9 mouse cellular contexts compared by ENCODE assay signal in the genomic region with DNA sequence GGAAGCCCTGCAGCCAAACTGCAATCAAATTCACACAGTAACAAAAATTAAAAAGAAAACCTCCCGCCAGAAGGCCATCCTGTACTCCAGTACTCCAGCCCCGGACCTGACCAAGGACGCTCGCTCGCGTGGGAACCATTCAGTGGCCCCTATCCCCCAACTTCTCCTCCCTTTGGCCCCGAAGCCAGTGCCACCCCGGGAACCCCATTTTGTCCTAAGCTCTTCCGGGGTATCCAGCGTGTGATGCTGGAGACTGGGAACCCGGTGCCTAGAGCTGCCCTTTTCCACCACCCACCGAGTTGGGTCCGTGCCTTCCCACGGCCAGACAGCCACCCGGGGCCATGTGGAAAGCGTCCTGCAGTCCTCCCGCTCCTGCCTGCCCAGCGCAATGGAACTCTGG. TPM values are rescaled to one million over a fixed set of nuclear protein-coding genes. Genes with fewer than 3 reads are reported as not detected.
DNase-seq lines count a peak whose midpoint lies in the region; ATAC-seq and TF ChIP-seq lines count a peak whose summit lies in the region.
"Not testable (repeated sequence)": the region's sequence is repeated elsewhere in the genome, so short reads cannot be mapped to it uniquely, and the experiment has no call there.
"Had no signal": no experiment of that assay in that cellular context is flagged by ENCODE, and none has a peak within 500 bp of the region (broad histone marks: within the 10 kb centered on the region; RNA-seq: fewer than 3 reads in every experiment).

No protein-coding gene starts in this region.

- H3K27ac ChIP-seq in embryonic facial prominence, embryonic 10.5 days (replicated peaks); heart, embryonic 10.5 days; lung, embryonic 16.5 days (ENCODE audit: low read length); olfactory bulb, adult 2 months (ENCODE audit: insufficient read depth, low read depth, low read length): not testable (repeated sequence)

- not testable (repeated sequence) for H3K9me3 ChIP-seq in embryonic facial prominence, embryonic 10.5 days; heart, embryonic 10.5 days; lung, embryonic 16.5 days (ENCODE audit: control insufficient read depth, low read length)

- ATAC-seq in lung, embryonic 16.5 days (ENCODE audit: low read depth): not testable (repeated sequence)

- 0 out of 2 replicates have a peak overlapping the region, but pooled peaks have one; percentile 27 for H3K4me2 ChIP-seq in lung, embryonic 16.5 days (ENCODE audit: low read depth, low read length)

- peak; percentile 14 for DNase-seq in adrenal gland, adult 8-10 months
- not testable (repeated sequence) for DNase-seq in embryonic facial prominence, embryonic 10.5 days (ENCODE audit: low spot score); heart, embryonic 10.5 days (ENCODE audit: low spot score)
- DNase-seq in kidney, adult 18-20 months: peak; percentile 28
- peak; percentile 14 to 26 for DNase-seq in left cerebral cortex, adult 8-10 months (ENCODE audit: low spot score in 2 of 2)
- DNase-seq in urinary bladder, postnatal 14 days (ENCODE audit: low spot score): peak; percentile 6

- not testable (repeated sequence) for H3K4me1 ChIP-seq in embryonic facial prominence, embryonic 10.5 days; heart, embryonic 10.5 days; lung, embryonic 16.5 days (replicated peaks; ENCODE audit: control insufficient read depth, insufficient read depth, low read length); olfactory bulb, adult 2 months (ENCODE audit: control insufficient read depth, insufficient read depth, low read length)

- H3K27me3 ChIP-seq in embryonic facial prominence, embryonic 10.5 days (replicated peaks; ENCODE audit: low read depth, poor library complexity, severe bottlenecking); heart, embryonic 10.5 days (ENCODE audit: insufficient read depth, poor library complexity, severe bottlenecking); lung, embryonic 16.5 days (ENCODE audit: control insufficient read depth, insufficient read depth, low read depth, low read length): not testable (repeated sequence)

- H3K9ac ChIP-seq in lung, embryonic 16.5 days (ENCODE audit: low read length): peak overlapping the region; percentile 53; the same call in 1 of the 2 replicates

- TF ChIP-seq POLR2A in olfactory bulb, adult 2 months (IDR thresholded peaks at IDR 0.05; ENCODE audit: insufficient read depth, low read depth, low read length): not testable (repeated sequence)

- H3K36me3 ChIP-seq in embryonic facial prominence, embryonic 10.5 days (replicated peaks); heart, embryonic 10.5 days; lung, embryonic 16.5 days (ENCODE audit: control insufficient read depth, insufficient read depth, low read length): not testable (repeated sequence)

- TF ChIP-seq CTCF in olfactory bulb, adult 2 months (IDR thresholded peaks at IDR 0.05; ENCODE audit: insufficient read depth, low read depth, low read length): not testable (repeated sequence)

- H3K4me3 ChIP-seq in embryonic facial prominence, embryonic 10.5 days: peak overlapping the region; percentile 60
- H3K4me3 ChIP-seq in heart, embryonic 10.5 days: peak overlapping the region; percentile 55
- peak overlapping the region; percentile 50 for H3K4me3 ChIP-seq in lung, embryonic 16.5 days (ENCODE audit: low read length)
- H3K4me3 ChIP-seq in olfactory bulb, adult 2 months (ENCODE audit: insufficient read depth, low read depth, low read length): peak overlapping the region; percentile 62

- WGBS in embryonic facial prominence, embryonic 10.5 days: under 1% methylated on average over 18 of the region's 18 CpGs
- WGBS in heart, embryonic 10.5 days: 1% methylated on average over 18 of the region's 18 CpGs
- WGBS in lung, embryonic 16.5 days: under 1% methylated on average over 18 of the region's 18 CpGs
- under 1% methylated on average over 18 of the region's 18 CpGs for WGBS in olfactory bulb, adult 2 months

RNA-seq across cellular contexts. Expression of gene Gm14326, which starts 0.4 kb away (rescaled TPM):
- 10 to 100 TPM; 31.9 to 43.2 (median 36.3) TPM for total RNA-seq in adrenal gland, adult 8-10 months (2022)
- 16.7 and 22.3 TPM in 2 replicates for polyA plus RNA-seq in embryonic facial prominence, embryonic 10.5 days (2016; fragmentation: Nextera tagmentation; extraction: Ambion mirVana)
- polyA plus RNA-seq in heart, embryonic 10.5 days (2016; fragmentation: Nextera tagmentation; extraction: Ambion mirVana): 19.8 and 24.4 TPM in 2 replicates
- 10 to 100 TPM; 42.3 to 69.7 (median 64.9) TPM for total RNA-seq in left cerebral cortex, adult 8-10 months (2022)
- polyA plus RNA-seq in lung, embryonic 16.5 days (2015; fragmentation: Nextera tagmentation; extraction: Ambion mirVana): 19.1 and 20.2 TPM in 2 replicates
- polyA plus RNA-seq in olfactory bulb, adult 2 months (2012; ENCODE audit: insufficient read depth, insufficient read length, low replicate concordance, missing spikeins): not detected in 2 replicates

RNA-seq across cellular contexts. Expression of gene Zfp972, which starts 31.3 kb away (rescaled TPM):
- 1 to 10 TPM; 1.6 to 2.3 (median 1.9) TPM for total RNA-seq in adrenal gland, adult 8-10 months (2022)
- polyA plus RNA-seq in embryonic facial prominence, embryonic 10.5 days (2016; fragmentation: Nextera tagmentation; extraction: Ambion mirVana): not detected in 2 replicates
- 0.47 and 0.50 TPM in 2 replicates for polyA plus RNA-seq in heart, embryonic 10.5 days (2016; fragmentation: Nextera tagmentation; extraction: Ambion mirVana)
- 1 to 10 TPM in 3 of 4 experiments, under 1 TPM in 1; 0.98 to 1.9 (median 1.7) TPM for total RNA-seq in left cerebral cortex, adult 8-10 months (2022)
- 0.54 and 0.55 TPM in 2 replicates for polyA plus RNA-seq in lung, embryonic 16.5 days (2015; fragmentation: Nextera tagmentation; extraction: Ambion mirVana)
- polyA plus RNA-seq in olfactory bulb, adult 2 months (2012; ENCODE audit: insufficient read depth, insufficient read length, low replicate concordance, missing spikeins): not detected in 2 replicates
- polyA plus RNA-seq: gonadal fat pad, adult 2 months had no signal

RNA-seq across cellular contexts. Expression of gene Gm14327, which starts 59.8 kb away (rescaled TPM):
- 10 to 100 TPM in 2 of 4 experiments, 1 to 10 TPM in 2; 7.3 to 15.4 (median 11.7) TPM for total RNA-seq in adrenal gland, adult 8-10 months (2022)
- polyA plus RNA-seq in embryonic facial prominence, embryonic 10.5 days (2016; fragmentation: Nextera tagmentation; extraction: Ambion mirVana): 2.9 and 3.4 TPM in 2 replicates
- polyA plus RNA-seq in heart, embryonic 10.5 days (2016; fragmentation: Nextera tagmentation; extraction: Ambion mirVana): 4.5 and 5.3 TPM in 2 replicates
- total RNA-seq in left cerebral cortex, adult 8-10 months (2022): 1 to 10 TPM; 5.2 to 8.9 (median 7.8) TPM
- polyA plus RNA-seq in lung, embryonic 16.5 days (2015; fragmentation: Nextera tagmentation; extraction: Ambion mirVana): 5.2 and 6.0 TPM in 2 replicates
- polyA plus RNA-seq in olfactory bulb, adult 2 months (2012; ENCODE audit: insufficient read depth, insufficient read length, low replicate concordance, missing spikeins): not detected in 2 replicates

Comparison
In these comparisons a context has a peak if more than half of its experiments do, and no peak if none do; other contexts are left out.
1. RNA of gene Gm14326, which starts 0.4 kb away (polyA plus RNA-seq): 19.8 to 24.4 TPM in heart, embryonic 10.5 days, 19.1 to 20.2 TPM in lung, embryonic 16.5 days and 16.7 to 22.3 TPM in embryonic facial prominence, embryonic 10.5 days; not detected in olfactory bulb, adult 2 months; every median in the first group is over 10 times any median in the second.
2. Peak in every context shown above with its lines, with median percentiles within 50 percentile points of each other: H3K4me3 ChIP-seq.